Mouse (Mus musculus) intestine, embryonic 15.5 days (tissue): ENCODE results near the gene Tril. TPM values are rescaled to one million over a fixed set of nuclear protein-coding genes. Genes with fewer than 3 reads are reported as not detected.
A peak's percentile ranks its signal among the peaks of the same experiment; 100 is the strongest.

ENCODE experiments used
- ATAC-seq: fragments of 200-750 bp; cut with Nextera tagmentation; 2 replicates; pipeline ENCODE4 v1.8.0; 2017; ENCODE audit warnings: moderate TSS enrichment, moderate library complexity
- H3K27ac ChIP-seq: fragments of 300-500 bp; sonication (generic); 2 replicates; pipeline ENCODE4 v1.5.1; 2015; ENCODE audit warnings: mild to moderate bottlenecking, inconsistent platforms
- H3K27me3 ChIP-seq: fragments of 300-500 bp; sonication (generic); replicated peaks from 2 replicates; pipeline ENCODE4 v1.6.1; 2015; ENCODE audit warnings: inconsistent platforms
- H3K36me3 ChIP-seq: fragments of 300-500 bp; sonication (generic); 2 replicates; pipeline ENCODE4 v1.6.1; 2015; ENCODE audit warnings: inconsistent platforms
- H3K4me1 ChIP-seq: fragments of 300-500 bp; sonication (generic); replicated peaks from 2 replicates; pipeline ENCODE4 v1.6.1; 2015; ENCODE audit warnings: inconsistent platforms
- H3K4me2 ChIP-seq: fragments of 300-500 bp; sonication (generic); replicated peaks from 2 replicates; pipeline ENCODE4 v1.6.1; 2015; ENCODE audit warnings: mild to moderate bottlenecking, inconsistent platforms
- H3K4me3 ChIP-seq: fragments of 300-500 bp; sonication (generic); replicated peaks from 2 replicates; pipeline ENCODE4 v1.5.1; 2015; ENCODE audit warnings: inconsistent platforms
- H3K9ac ChIP-seq: fragments of 300-500 bp; sonication (generic); 2 replicates; pipeline ENCODE4 v1.6.1; 2015; ENCODE audit warnings: inconsistent platforms
- H3K9me3 ChIP-seq: fragments of 300-500 bp; sonication (generic); 2 replicates; pipeline ENCODE4 v1.6.1; 2016; ENCODE audit warnings: inconsistent platforms
- WGBS: fragments of 180-500 bp; shearing (Covaris S2); methylation state at CpG from one replicate; pipeline ENCODE4 v1.1.7; 2015; 5-methylcytosine and 5-hydroxymethylcytosine counted together
- polyA plus RNA-seq: library from polyadenylated mRNA; unstranded; fragments of >200 nt; fragmentation: Nextera tagmentation; extraction: Ambion mirVana; gene quantifications from 2 replicates; pipeline ENCODE4 v1.2.1, GENCODE M21; 2015

Tril gene
- polyA plus RNA-seq, 1 experiment from 2014 or later = 17.4 TPM

GRCm38 (mm10) chr6:53778424-53778955 lies 42.1 kb downstream of the Tril start:
- WGBS = 50% methylated on average over 8 of the region's 8 CpGs
- no peak for ATAC-seq

GRCm38 (mm10) chr6:53768275-53768674 lies 52.4 kb downstream of the Tril start:
- no peak for ATAC-seq
- Histone ChIP-seq H3K9ac (no peak overlapping the region), H3K27me3 (no peaks in the 10 kb centered on the region), H3K4me3 (no peak overlapping the region), H3K27ac (no peak overlapping the region), H3K36me3 (no peaks in the 10 kb centered on the region), H3K4me2 (no peak overlapping the region), H3K9me3 (no peaks in the 10 kb centered on the region), H3K4me1 (peaks cover 2% of the 10 kb centered on the region; the same call in 1 of the 2 replicates)
- WGBS = 89% methylated on average over 4 of the region's 4 CpGs

More at GRCm38 (mm10) chr6:53778424-53778955, 42.1 kb downstream of the Tril start:
- Histone ChIP-seq H3K27ac (no peak overlapping the region), H3K9me3 (no peaks in the 10 kb centered on the region), H3K4me1 (no peaks in the 10 kb centered on the region), H3K36me3 (no peaks in the 10 kb centered on the region), H3K9ac (no peak overlapping the region), H3K4me2 (no peak overlapping the region), H3K27me3 (no peaks in the 10 kb centered on the region), H3K4me3 (no peak overlapping the region)

GRCm38 (mm10) chr6:53766243-53766915 lies 54.3 kb downstream of the Tril start:
- Histone ChIP-seq H3K36me3 (no peaks in the 10 kb centered on the region), H3K27ac (no peak overlapping the region), H3K9me3 (no peaks in the 10 kb centered on the region), H3K27me3 (no peaks in the 10 kb centered on the region), H3K9ac (no peak overlapping the region), H3K4me2 (no peak overlapping the region), H3K4me3 (no peak overlapping the region), H3K4me1 (peaks cover 2% of the 10 kb centered on the region; the same call in 1 of the 2 replicates)
- WGBS = 31% methylated on average over 10 of the region's 10 CpGs
- ATAC-seq = peak; percentile 56; the same call in 1 of the 2 replicates

- Histone ChIP-seq H3K4me3 (no peak overlapping the region), H3K36me3 (no peaks in the 10 kb centered on the region), H3K9me3 (no peaks in the 10 kb centered on the region), H3K27ac (no peak overlapping the region), H3K27me3 (no peaks in the 10 kb centered on the region), H3K4me1 (peaks cover 2% of the 10 kb centered on the region; the same call in 1 of the 2 replicates), H3K4me2 (no peak overlapping the region), H3K9ac (no peak overlapping the region)
- WGBS = 68% methylated on average over 8 of the region's 8 CpGs
- no peak for ATAC-seq
Measured at GRCm38 (mm10) chr6:53765731-53766130, 54.9 kb downstream of the Tril start.

Other genes starting within 250 kb of the Tril start
- 0.09 and 0.35 TPM in 2 replicates for gene Cpvl, start 157.8 kb upstream of the Tril start, polyA plus RNA-seq
- 19.7 and 20.8 TPM in 2 replicates for gene Chn2, start 218.7 kb upstream of the Tril start, polyA plus RNA-seq